Mouse (Mus musculus) forebrain, embryonic 14.5 days (tissue): ENCODE measurements around the gene Ammecr1. TPM values are rescaled to one million over a fixed set of nuclear protein-coding genes. Genes with fewer than 3 reads are reported as not detected.

ENCODE experiments used
- ATAC-seq: fragments of 200-750 bp; cut with Nextera tagmentation; 2 replicates; pipeline ENCODE4 v1.8.0; 2017; ENCODE audit warnings: mild to moderate bottlenecking, moderate library complexity
- DNase-seq: peaks from one replicate; pipeline ENCODE4 v3.0.0-alpha.2; 2015; ENCODE audit warnings: low spot score
- H3K27ac ChIP-seq: fragments of 300-500 bp; sonication (generic); 2 replicates; pipeline ENCODE4 v1.5.1; 2014; ENCODE audit warnings: low read depth, mild to moderate bottlenecking, control low read depth, low read length, moderate library complexity
- H3K27me3 ChIP-seq: fragments of 300-500 bp; sonication (generic); replicated peaks from 2 replicates; pipeline ENCODE4 v1.6.1; 2014; ENCODE audit warnings: low read length, control low read depth, mixed read lengths; ENCODE audit not compliant: control insufficient read depth, insufficient read depth
- H3K36me3 ChIP-seq: fragments of 300-500 bp; sonication (generic); 2 replicates; pipeline ENCODE4 v1.6.1; 2014; ENCODE audit warnings: low read length, control low read depth; ENCODE audit not compliant: control insufficient read depth, insufficient read depth
- H3K4me1 ChIP-seq: fragments of 300-500 bp; sonication (generic); 2 replicates; pipeline ENCODE4 v1.6.1; 2014; ENCODE audit warnings: antibody characterized with exemption, low read length, control low read depth; ENCODE audit not compliant: control insufficient read depth, insufficient read depth
- H3K4me2 ChIP-seq: fragments of 300-500 bp; sonication (generic); 2 replicates; pipeline ENCODE4 v1.6.1; 2014; ENCODE audit warnings: mild to moderate bottlenecking, control low read depth, low read length
- H3K4me3 ChIP-seq: fragments of 300-500 bp; sonication (generic); 2 replicates; pipeline ENCODE4 v1.5.1; 2014; ENCODE audit warnings: low read depth, low read length, control low read depth
- H3K9ac ChIP-seq: fragments of 300-500 bp; sonication (generic); 2 replicates; pipeline ENCODE4 v1.6.1; 2014; ENCODE audit warnings: mild to moderate bottlenecking, low read length, control low read depth, moderate library complexity
- H3K9me3 ChIP-seq: fragments of 300-500 bp; sonication (generic); replicated peaks from 2 replicates; pipeline ENCODE4 v1.6.1; 2016; ENCODE audit warnings: low read length, control low read depth, mixed read lengths; ENCODE audit not compliant: control insufficient read depth
- WGBS: fragments of 180-500 bp; shearing (Covaris S2); extraction: QIAGEN DNeasy Blood & Tissue Kit; methylation state at CpG from one replicate; pipeline ENCODE4 v1.1.7; 2014; 5-methylcytosine and 5-hydroxymethylcytosine counted together
- polyA plus RNA-seq: library from polyadenylated mRNA; unstranded; fragments of >200 nt; fragmentation: Nextera tagmentation; extraction: Ambion mirVana; gene quantifications from 2 replicates; pipeline ENCODE4 v1.2.1, GENCODE M21; 2014

Ammecr1 gene
- polyA plus RNA-seq, 1 experiment from 2014 or later, result 4.0 TPM

DNA sequence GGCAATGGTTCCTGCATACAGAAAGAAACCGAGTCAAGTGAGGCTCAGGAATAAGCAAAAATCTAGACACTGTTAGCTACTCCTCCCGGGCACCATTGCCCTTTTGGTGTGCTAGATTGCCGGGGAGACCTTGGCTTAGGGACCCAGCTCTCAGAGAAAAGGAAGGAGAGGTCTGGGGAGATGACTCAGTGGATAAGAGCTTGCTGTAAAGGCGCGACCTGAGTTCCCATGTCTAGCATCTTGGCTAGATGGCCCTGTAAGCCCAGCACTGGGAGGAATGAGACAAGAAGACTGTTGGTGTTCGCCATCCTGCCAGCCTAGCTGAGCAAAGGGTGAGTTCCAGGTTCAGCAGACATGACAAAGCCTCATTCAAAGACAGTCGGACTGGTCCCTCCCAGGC is 127.1 kb downstream of the Ammecr1 start:
- Histone ChIP-seq H3K4me2 (no peak overlapping the region), H3K4me3 (no peak overlapping the region), H3K36me3 (no peaks in the 10 kb centered on the region), H3K27ac (no peak overlapping the region), H3K9ac (no peak overlapping the region), H3K9me3 (no peaks in the 10 kb centered on the region), H3K4me1 (no peaks in the 10 kb centered on the region), H3K27me3 (no peaks in the 10 kb centered on the region)
- 87% methylated on average over 7 of the region's 7 CpGs for WGBS
- DNase-seq (no peak), ATAC-seq (no peak)

DNA sequence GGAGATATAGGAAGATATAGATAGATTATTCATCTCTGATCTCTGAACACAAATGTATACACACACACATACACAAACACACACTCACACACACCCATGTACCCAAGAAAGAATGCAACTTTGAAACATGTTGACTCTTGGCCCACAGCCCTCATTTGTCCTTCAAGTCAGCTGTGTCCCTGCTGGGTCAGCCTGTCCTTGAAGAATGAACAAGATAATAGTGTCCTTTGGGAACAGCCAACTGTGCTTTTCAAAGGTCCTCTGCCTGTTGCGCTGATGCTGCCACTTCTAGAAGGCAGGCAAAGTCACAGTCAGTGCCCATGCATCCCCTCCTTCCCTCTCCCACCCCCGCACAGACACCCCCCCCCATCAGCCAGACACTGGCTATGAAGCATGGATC is 127.7 kb downstream of the Ammecr1 start:
- Histone ChIP-seq H3K27ac (no peak overlapping the region), H3K4me2 (no peak overlapping the region), H3K4me1 (no peaks in the 10 kb centered on the region), H3K4me3 (no peak overlapping the region), H3K36me3 (no peaks in the 10 kb centered on the region), H3K9ac (no peak overlapping the region), H3K27me3 (no peaks in the 10 kb centered on the region), H3K9me3 (no peaks in the 10 kb centered on the region)
- ATAC-seq, result no peak
- 84% methylated on average over 2 of the region's 2 CpGs for WGBS
- no peak for DNase-seq

DNA sequence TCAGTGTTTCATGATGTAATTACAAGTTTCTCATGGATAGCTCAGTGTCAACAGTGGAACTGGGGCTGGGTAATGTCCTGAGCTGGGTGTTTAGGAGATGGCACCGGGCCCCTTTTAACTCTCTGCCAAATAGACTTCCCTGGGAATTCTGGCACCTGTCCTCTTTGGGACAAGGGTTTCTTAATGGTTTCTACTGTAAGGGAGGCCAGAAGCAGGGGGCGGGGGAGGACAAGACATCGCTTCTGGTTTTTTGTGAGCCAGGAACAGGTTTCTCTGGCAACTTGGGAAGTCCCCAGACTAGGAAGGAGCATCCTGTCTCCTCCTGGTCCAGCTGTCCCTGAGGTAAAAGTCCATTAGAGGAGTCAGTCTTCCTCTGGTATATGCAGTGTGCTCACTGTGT is 129.2 kb downstream of the Ammecr1 start:
- Histone ChIP-seq H3K4me2 (no peak overlapping the region), H3K9me3 (no peaks in the 10 kb centered on the region), H3K4me1 (no peaks in the 10 kb centered on the region), H3K4me3 (no peak overlapping the region), H3K36me3 (no peaks in the 10 kb centered on the region), H3K9ac (no peak overlapping the region), H3K27me3 (no peaks in the 10 kb centered on the region), H3K27ac (no peak overlapping the region)
- DNase-seq, result no peak
- 87% methylated on average over 3 of the region's 3 CpGs for WGBS
- no peak for ATAC-seq

DNA sequence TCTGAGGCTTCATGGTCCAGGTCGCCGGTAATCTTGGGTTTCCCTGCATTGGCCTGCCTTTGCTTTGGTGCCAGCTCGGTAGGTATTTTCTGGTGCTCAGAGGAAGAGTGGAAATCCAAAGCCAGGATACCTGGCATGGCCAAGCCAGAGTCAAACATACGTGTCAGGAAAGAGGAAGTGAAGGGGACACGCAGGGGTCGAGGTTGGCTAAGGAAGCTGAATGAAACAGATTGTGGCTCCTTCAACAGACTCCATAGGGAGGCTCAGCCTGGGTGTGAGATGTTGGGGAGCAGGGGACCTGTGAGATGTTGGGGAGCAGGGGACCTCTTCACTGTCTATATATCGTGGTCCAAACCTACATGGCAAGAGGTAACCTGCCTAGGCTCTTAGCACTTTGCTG is 130.1 kb downstream of the Ammecr1 start:
- no peaks in the 10 kb centered on the region for H3K9me3 ChIP-seq
- no peaks in the 10 kb centered on the region for H3K4me1 ChIP-seq
- H3K4me3 ChIP-seq, result no peak overlapping the region
- 94% methylated on average over 7 of the region's 7 CpGs for WGBS
- no peaks in the 10 kb centered on the region for H3K36me3 ChIP-seq
- no peak for DNase-seq
- ATAC-seq, result no peak
- no peak overlapping the region for H3K27ac ChIP-seq
- H3K4me2 ChIP-seq, result no peak overlapping the region
- no peak overlapping the region for H3K9ac ChIP-seq
- H3K27me3 ChIP-seq, result no peaks in the 10 kb centered on the region

DNA sequence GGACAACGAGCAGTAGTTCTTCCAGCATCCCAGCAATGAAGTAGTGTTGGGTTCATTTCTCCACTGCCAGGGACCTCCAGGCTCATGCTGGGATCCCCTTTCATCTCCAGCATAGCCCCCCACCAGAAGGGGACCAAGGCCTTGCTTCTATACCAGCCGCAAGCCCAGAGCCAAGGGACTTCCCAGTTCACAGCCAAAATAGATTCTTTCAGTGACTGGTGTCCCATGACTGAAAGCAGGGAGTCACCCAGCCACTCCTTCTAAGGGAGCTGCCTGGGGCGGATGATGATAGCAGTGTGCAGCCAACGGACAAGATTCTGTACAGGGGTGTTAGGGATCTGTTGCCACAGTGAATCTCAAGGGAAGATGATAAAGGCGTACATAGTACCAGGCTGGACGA is 131.7 kb downstream of the Ammecr1 start:
- H3K4me2 ChIP-seq, result no peak overlapping the region
- no peaks in the 10 kb centered on the region for H3K4me1 ChIP-seq
- no peaks in the 10 kb centered on the region for H3K9me3 ChIP-seq
- no peak for DNase-seq
- H3K27me3 ChIP-seq, result no peaks in the 10 kb centered on the region
- no peak overlapping the region for H3K9ac ChIP-seq
- H3K27ac ChIP-seq, result no peak overlapping the region
- H3K36me3 ChIP-seq, result no peaks in the 10 kb centered on the region
- 93% methylated on average over 6 of the region's 6 CpGs for WGBS
- no peak overlapping the region for H3K4me3 ChIP-seq
- no peak for ATAC-seq

DNA sequence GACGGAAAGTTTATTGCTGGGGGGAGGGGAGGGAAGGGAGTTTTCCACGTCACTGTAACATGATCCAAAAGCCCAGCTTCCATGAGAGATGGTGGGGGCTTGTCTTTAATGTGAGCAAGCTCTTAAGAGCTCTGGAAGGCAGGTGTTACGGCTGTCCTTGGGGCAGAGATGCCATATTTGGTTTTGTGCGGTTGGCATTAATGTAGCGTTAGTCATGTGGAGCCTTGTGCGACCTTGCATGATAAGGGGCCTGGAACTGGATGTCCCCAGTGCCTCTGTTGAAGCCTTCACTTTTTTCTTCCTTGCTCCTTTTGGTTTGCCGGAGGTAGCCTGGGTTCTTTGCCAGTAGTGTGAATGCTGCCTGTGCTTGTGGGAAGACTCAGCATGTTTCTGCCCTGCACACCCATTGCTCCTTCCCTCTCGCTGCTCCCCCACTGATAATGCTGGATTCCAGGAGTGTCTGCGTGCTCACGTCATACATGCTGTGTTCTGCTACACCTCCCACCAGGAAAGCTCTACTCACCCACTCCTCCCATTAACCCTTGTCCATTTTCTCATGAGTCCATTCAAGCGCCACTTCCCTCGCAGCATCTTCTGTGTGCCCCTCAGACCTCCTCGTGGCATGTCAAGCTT is 133.2 kb downstream of the Ammecr1 start:
- Histone ChIP-seq H3K27me3 (no peaks in the 10 kb centered on the region), H3K27ac (no peak overlapping the region), H3K36me3 (no peaks in the 10 kb centered on the region), H3K9me3 (no peaks in the 10 kb centered on the region), H3K4me1 (no peaks in the 10 kb centered on the region), H3K4me2 (no peak overlapping the region), H3K4me3 (no peak overlapping the region), H3K9ac (no peak overlapping the region)
- WGBS, result 86% methylated on average over 13 of the region's 13 CpGs
- DNase-seq, result no peak
- no peak for ATAC-seq

DNA sequence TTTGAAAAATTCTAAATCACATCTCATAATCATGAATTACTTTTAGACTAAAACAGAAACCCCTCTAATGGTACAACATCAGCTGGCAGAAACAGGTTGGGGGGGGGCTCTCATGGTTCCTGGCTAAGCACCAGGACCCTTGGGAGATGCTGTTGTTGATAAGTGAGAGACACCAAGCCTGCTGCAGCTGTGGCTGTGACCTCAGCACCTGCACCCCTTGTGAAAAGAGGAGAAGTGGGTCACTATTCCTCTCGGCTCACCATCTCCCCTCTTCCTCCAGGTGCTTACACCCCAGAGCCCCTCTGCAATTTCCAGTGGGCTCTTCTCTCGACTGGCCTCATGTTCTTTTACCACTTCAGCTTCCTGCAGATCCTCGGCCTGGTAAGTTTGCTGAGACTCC is 134.3 kb downstream of the Ammecr1 start:
- no peak for DNase-seq
- H3K4me1 ChIP-seq, result no peaks in the 10 kb centered on the region
- no peak overlapping the region for H3K27ac ChIP-seq
- no peaks in the 10 kb centered on the region for H3K27me3 ChIP-seq
- no peak for ATAC-seq
- H3K9ac ChIP-seq, result no peak overlapping the region
- no peak overlapping the region for H3K4me2 ChIP-seq
- no peaks in the 10 kb centered on the region for H3K36me3 ChIP-seq
- WGBS, result 67% methylated on average over 3 of the region's 3 CpGs
- no peaks in the 10 kb centered on the region for H3K9me3 ChIP-seq
- H3K4me3 ChIP-seq, result no peak overlapping the region

DNA sequence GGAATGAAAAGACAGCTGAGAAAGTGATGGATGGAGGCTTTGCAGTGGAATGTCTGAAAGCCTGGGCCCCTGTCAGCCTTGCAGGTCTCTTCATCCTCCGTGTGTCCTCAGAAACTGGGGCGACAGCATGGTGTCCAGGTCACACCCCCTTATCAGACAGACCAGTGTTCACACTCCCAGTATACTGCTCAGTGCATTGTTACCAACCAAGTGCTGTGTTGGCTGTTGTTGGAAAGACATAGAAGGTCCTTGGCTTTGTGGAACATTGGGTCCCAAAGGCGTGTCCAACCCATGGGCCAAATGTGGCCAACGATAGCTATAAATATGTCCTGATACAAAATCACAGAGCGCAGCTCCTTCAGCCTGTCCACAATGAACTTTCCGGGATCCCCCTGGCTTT is 136.0 kb downstream of the Ammecr1 start:
- ATAC-seq (no peak), DNase-seq (no peak)
- Histone ChIP-seq H3K4me1 (no peaks in the 10 kb centered on the region), H3K27ac (no peak overlapping the region), H3K27me3 (no peaks in the 10 kb centered on the region), H3K9me3 (no peaks in the 10 kb centered on the region), H3K36me3 (no peaks in the 10 kb centered on the region), H3K4me3 (no peak overlapping the region), H3K9ac (no peak overlapping the region), H3K4me2 (no peak overlapping the region)
- WGBS, result 94% methylated on average over 6 of the region's 6 CpGs

DNA sequence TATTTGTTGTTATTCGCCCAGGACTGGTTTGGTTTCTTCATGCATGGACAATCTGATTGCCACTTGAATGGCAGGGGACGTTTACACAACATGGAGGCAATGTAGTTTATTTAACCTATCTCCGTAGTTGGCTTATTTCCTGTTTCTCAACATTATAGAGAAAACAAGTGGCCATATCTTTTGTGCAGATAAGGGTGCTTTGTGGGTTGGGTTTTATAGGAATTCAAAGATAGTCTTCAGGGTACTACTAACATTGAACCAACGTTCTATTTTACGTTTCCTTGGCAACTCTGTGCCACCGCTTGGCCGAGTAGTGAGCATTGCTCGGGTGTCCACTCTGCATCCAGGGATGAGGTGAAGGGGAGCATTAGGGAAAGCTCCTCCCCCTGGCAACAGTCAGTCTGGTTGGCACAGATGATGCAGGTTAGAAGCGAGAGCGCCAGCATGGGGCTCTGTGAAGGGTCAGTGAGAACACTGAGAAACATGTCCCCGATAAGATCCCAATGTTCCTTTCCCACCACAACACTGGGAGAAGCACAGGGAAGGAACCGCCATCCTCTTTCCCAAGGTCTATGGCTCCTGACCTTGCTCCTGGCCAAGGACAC is 136.6 kb downstream of the Ammecr1 start:
- DNase-seq (no peak), ATAC-seq (no peak)
- no peak overlapping the region for H3K4me3 ChIP-seq
- 89% methylated on average over 12 of the region's 12 CpGs for WGBS
- no peak overlapping the region for H3K27ac ChIP-seq
- no peaks in the 10 kb centered on the region for H3K36me3 ChIP-seq
- H3K9ac ChIP-seq, result no peak overlapping the region
- no peaks in the 10 kb centered on the region for H3K4me1 ChIP-seq
- no peak overlapping the region for H3K4me2 ChIP-seq
- no peaks in the 10 kb centered on the region for H3K27me3 ChIP-seq
- no peaks in the 10 kb centered on the region for H3K9me3 ChIP-seq
